Comparison of ENCODE assay signal across 8 mouse cellular contexts in genomic region chr14:54227911-54228451, GRCm38 (mm10). TPM values are rescaled to one million over a fixed set of nuclear protein-coding genes. Genes with fewer than 3 reads are reported as not detected.
DNase-seq lines count a peak whose midpoint lies in the region; ATAC-seq lines count a peak whose summit lies in the region.

No protein-coding gene starts in this region.

- H3K79me2 ChIP-seq in macrophage (ENCODE audit: inconsistent target) = no peaks in the 10 kb centered on the region

- peak overlapping the region; percentile 61 for H3K4me2 ChIP-seq in hindbrain, embryonic 16.5 days (ENCODE audit: low read length)

- peak; percentile 37 for ATAC-seq in hindbrain, embryonic 16.5 days

- no peaks in the 10 kb centered on the region for H3K36me3 ChIP-seq in hindbrain, embryonic 16.5 days (ENCODE audit: control insufficient read depth, insufficient read depth, low read length)
- no peaks in the 10 kb centered on the region for H3K36me3 ChIP-seq in macrophage (ENCODE audit: inconsistent target)

- no peaks in the 10 kb centered on the region for H3K27me3 ChIP-seq in hindbrain, embryonic 16.5 days (replicated peaks; ENCODE audit: control insufficient read depth, insufficient read depth, low read length)

- no peaks in the 10 kb centered on the region for H3K9me3 ChIP-seq in hindbrain, embryonic 16.5 days (ENCODE audit: control insufficient read depth, low read length)

- WGBS in hindbrain, embryonic 16.5 days = under 1% methylated on average over 10 of the region's 10 CpGs
- 2% methylated on average over 10 of the region's 10 CpGs for WGBS in macrophage (ENCODE audit: missing documents)

- H3K9ac ChIP-seq in hindbrain, embryonic 16.5 days (ENCODE audit: low read depth, low read length) = peak overlapping the region; percentile 50; the same call in 1 of the 2 replicates

- H3K4me1 ChIP-seq in hindbrain, embryonic 16.5 days (ENCODE audit: control insufficient read depth, insufficient read depth, low read depth, low read length) = peaks cover 21% of the 10 kb centered on the region

- H3K4me3 ChIP-seq in hindbrain, embryonic 16.5 days (ENCODE audit: low read length) = peak overlapping the region; percentile 36
- peak overlapping the region; percentile 8; the same call in 1 of the 2 replicates for H3K4me3 ChIP-seq in macrophage (ENCODE audit: inconsistent target)

- peak overlapping the region; percentile 51 for H3K27ac ChIP-seq in hindbrain, embryonic 16.5 days (ENCODE audit: low read depth, low read length)
- no peak overlapping the region for H3K27ac ChIP-seq in macrophage

- DNase-seq in T-cell, adult 2 months (ENCODE audit: low spot score) = peak; percentile 89
- peak; percentile 68 to 76 for DNase-seq in cerebellum, postnatal 36 days
- peak; percentile 54 for DNase-seq in gastrocnemius, adult 18-20 months (ENCODE audit: low spot score)
- peak; percentile 65 to 74 for DNase-seq in left cerebral cortex, adult 18-20 months (ENCODE audit: low spot score in 2 of 2)
- DNase-seq in right cerebral cortex, postnatal 10 days (ENCODE audit: low spot score in 2 of 2) = peak; percentile 66 to 81
- peak; percentile 74 for DNase-seq in urinary bladder, postnatal 25 days (ENCODE audit: low spot score)

RNA-seq across cellular contexts. Expression of gene Dad1, which starts 25.9 kb away (rescaled TPM):
- total RNA-seq in gastrocnemius, adult 18-20 months (2021) = 10 to 100 TPM; 66.6 to 77.4 TPM
- 391 and 409 TPM in 2 replicates for polyA plus RNA-seq in hindbrain, embryonic 16.5 days (2015; fragmentation: Nextera tagmentation; extraction: Ambion mirVana)
- 100 to 1,000 TPM; 115 to 120 TPM for total RNA-seq in left cerebral cortex, adult 18-20 months (2021)
- total RNA-seq in macrophage (2018; cell fraction: chromatin; rRNA removed) = 10 to 100 TPM in 14 of 26 experiments, 1 to 10 TPM in 12; 5.0 to 28.0 (median 10.8) TPM
- total RNA-seq in macrophage (2018; cell fraction: cytosol; rRNA removed) = 100 to 1,000 TPM in 10 of 26 experiments, 10 to 100 TPM in 16; 72.6 to 131 (median 93.0) TPM
- total RNA-seq in macrophage (2018; cell fraction: nucleus; rRNA removed) = 10 to 100 TPM; 20.3 to 63.6 (median 41.0) TPM
- polyA plus RNA-seq in macrophage (2018) = 65.9 to 151 TPM (median 121 TPM) in 3 replicates

RNA-seq across cellular contexts. Expression of gene Abhd4, which starts 26.0 kb away (rescaled TPM):
- 10 to 100 TPM; 19.4 to 19.5 TPM for total RNA-seq in gastrocnemius, adult 18-20 months (2021)
- polyA plus RNA-seq in hindbrain, embryonic 16.5 days (2015; fragmentation: Nextera tagmentation; extraction: Ambion mirVana) = 70.3 and 75.2 TPM in 2 replicates
- 10 to 100 TPM; 42.8 to 46.2 TPM for total RNA-seq in left cerebral cortex, adult 18-20 months (2021)
- 10 to 100 TPM in 19 of 26 experiments, 1 to 10 TPM in 7; 4.3 to 54.7 (median 14.8) TPM for total RNA-seq in macrophage (2018; cell fraction: chromatin; rRNA removed)
- 100 to 1,000 TPM in 1 of 26 experiments, 10 to 100 TPM in 25; 37.7 to 103 (median 58.7) TPM for total RNA-seq in macrophage (2018; cell fraction: cytosol; rRNA removed)
- total RNA-seq in macrophage (2018; cell fraction: nucleus; rRNA removed) = 10 to 100 TPM; 11.8 to 65.0 (median 19.5) TPM
- 52.1 to 98.9 TPM (median 69.8 TPM) in 3 replicates for polyA plus RNA-seq in macrophage (2018)

RNA-seq across cellular contexts. Expression of gene Olfr49, which starts 56.8 kb away (rescaled TPM):
- total RNA-seq in gastrocnemius, adult 18-20 months (2021) = not detected
- not detected in 2 replicates for polyA plus RNA-seq in hindbrain, embryonic 16.5 days (2015; fragmentation: Nextera tagmentation; extraction: Ambion mirVana)
- not detected for total RNA-seq in left cerebral cortex, adult 18-20 months (2021)
- not detected for total RNA-seq in macrophage (2018; cell fraction: chromatin; rRNA removed)
- not detected for total RNA-seq in macrophage (2018; cell fraction: cytosol; rRNA removed)
- total RNA-seq in macrophage (2018; cell fraction: nucleus; rRNA removed) = not detected
- not detected in 3 replicates for polyA plus RNA-seq in macrophage (2018)
